Mouse (Mus musculus): ENCODE measurements around the gene Fmo5.

DNA sequence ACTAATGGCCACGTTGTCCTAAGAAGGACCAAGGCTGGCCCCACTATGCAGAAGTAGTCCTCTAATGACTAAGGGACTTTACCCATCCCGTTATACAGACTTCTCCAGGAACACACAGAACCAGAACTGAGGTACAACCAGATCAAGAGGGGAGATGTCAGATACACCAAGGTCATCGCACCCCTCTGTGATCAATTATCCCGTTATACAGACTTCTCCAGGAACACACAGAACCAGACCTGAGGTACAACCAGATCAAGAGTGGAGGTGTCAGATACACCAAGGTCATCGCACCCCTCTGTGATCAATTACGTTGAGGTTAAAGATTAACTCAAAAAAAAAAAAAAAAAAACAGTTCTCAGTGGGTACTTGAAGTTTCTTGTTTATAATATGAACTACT lies 17.6 kb upstream of the Fmo5 start:
- TF ChIP-seq CTCF (IDR thresholded peaks at IDR 0.05; ENCODE audit: low read depth, low read length): no peak
- TF ChIP-seq EP300 (IDR thresholded peaks at IDR 0.05; ENCODE audit: insufficient read depth, low read depth, low read length): no peak
